Mouse (Mus musculus): ENCODE data around the gene Anxa8.
A peak's percentile ranks its signal among the peaks of the same experiment; 100 is the strongest.

The Anxa8 gene

DNA sequence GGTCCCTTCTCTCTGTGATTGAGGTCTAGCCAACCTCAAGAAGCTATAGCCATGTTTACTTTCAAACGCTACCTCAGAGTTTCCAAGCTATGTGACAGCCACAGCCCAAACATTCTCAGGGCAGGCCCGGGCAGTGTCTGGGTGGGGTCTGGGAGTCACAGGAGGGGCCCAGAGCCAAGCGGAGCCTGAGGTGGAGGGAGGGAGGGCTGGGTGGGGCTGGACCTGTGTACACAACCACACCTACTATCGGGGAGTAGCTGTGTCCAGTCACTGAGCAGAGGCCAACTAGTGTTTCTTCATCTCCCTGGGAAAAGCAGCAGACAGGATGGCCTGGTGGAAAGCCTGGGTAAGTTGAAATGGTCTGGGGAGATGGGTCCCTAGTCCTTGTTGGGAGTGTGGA lies at the start of gene Anxa8:
Gene Anxa8 (plus strand): TSS at position 251 of the 400 bp plus-strand sequence.
- DNase-seq (ENCODE audit: low spot score): no peak

DNA sequence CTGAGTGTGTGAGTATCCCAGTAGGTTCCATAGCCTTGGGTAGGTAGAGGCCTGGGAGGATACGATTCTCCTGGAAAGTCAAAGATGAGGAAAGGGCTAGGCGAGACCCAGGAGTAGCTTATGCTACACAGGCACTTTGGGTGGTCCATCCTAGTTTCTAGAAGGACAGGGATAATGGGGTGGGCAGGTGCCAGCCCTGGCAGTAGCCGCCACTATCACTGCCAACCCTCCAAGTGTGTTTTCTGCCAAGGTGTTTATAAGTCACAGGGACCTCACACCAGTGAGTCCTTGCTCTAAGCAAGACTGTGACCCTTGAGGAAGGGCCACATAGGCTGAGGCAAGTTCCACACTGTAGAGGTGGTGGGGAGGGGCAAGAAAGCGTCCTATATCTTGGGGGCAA lies 44.5 kb upstream of the Anxa8 start:
- DNase-seq (ENCODE audit: low spot score): no peak

GRCm38 (mm10) chr14:34043341-34043740 lies 42.4 kb upstream of the Anxa8 start:
- DNase-seq (ENCODE audit: low spot score): no peak

DNA sequence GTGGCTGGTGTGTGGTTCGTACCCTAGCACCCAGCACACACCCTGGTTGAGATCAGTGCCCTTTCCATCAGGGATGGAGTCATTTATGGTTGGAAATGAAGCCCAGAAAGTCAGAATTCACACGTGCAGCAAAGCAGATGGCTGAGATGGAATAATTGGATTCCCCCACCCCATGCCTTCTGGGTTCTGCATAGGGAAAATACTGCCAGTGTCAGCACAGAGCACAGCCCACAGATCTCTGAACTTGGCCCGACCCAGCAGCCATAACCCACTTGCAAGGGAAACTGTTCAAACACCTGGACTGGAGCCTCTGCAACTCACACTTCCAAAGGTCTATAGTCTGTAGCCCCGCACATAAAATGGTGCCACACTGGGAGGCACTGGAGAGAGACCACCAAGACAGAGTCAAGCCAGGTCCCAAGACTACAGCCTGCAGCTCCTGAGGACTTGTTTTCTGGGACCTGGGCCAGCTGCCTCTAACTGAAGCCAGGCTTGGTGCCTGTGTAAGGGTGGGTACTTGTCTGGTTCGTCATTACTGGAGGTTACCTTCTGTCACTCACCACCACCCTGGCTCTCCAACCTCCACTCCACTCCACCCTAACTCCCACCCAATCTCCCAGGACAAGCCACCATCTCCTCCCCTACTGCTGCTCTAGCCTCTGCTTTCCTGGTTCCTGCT lies 35.5 kb upstream of the Anxa8 start:
- DNase-seq (ENCODE audit: low spot score): no peak

GRCm38 (mm10) chr14:34052516-34052915 lies 33.3 kb upstream of the Anxa8 start, which contains the start of gene Antxrl:
Gene Antxrl (plus strand): TSS chr14:34052707.
- DNase-seq (ENCODE audit: low spot score): no peak

DNA sequence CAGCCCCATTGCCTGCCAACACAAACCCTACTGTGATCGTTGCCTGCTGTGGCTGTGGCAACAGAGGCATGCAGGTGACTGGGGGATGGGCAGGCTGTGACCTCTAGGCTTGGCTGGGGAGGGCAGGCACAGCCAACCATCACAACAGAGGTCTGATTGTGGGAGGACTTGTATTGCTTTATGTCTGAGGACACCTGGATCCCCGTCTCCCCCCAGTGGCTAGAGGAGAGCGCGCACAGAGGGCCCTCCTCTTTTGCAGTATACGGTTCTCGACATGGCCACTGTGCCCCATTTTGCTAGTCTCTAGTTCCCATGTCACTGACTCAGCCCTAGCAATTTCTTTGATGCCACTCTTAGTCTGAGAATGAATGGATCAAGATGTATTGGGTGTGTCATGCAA lies 14.1 kb upstream of the Anxa8 start:
- DNase-seq (ENCODE audit: low spot score): no peak

DNA sequence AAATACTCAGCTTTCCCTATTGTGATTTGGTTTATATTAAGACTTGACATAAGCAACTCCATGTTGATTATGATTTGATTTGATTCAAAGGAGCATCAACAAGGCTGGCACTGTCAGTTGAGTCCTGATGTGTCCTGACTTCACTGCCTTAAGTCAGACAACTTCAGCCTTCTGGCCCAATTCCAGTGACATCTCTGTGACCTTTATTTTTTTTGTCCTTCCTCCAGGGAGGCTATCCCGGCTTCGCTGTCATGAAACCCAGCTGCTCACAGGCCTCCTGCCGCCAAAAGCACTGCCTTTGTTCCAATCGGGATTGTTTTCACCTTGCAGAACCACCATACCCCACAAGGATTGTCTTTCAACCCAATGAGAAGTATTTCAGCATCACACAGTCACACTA lies 10.4 kb upstream of the Anxa8 start:
- no peak for DNase-seq (ENCODE audit: low spot score)

- DNase-seq (ENCODE audit: low spot score): no peak
Measured at GRCm38 (mm10) chr14:34077222-34077621, 8.6 kb upstream of the Anxa8 start.

- DNase-seq (ENCODE audit: low spot score): no peak
Measured at GRCm38 (mm10) chr14:34078293-34078692, 7.5 kb upstream of the Anxa8 start.

DNA sequence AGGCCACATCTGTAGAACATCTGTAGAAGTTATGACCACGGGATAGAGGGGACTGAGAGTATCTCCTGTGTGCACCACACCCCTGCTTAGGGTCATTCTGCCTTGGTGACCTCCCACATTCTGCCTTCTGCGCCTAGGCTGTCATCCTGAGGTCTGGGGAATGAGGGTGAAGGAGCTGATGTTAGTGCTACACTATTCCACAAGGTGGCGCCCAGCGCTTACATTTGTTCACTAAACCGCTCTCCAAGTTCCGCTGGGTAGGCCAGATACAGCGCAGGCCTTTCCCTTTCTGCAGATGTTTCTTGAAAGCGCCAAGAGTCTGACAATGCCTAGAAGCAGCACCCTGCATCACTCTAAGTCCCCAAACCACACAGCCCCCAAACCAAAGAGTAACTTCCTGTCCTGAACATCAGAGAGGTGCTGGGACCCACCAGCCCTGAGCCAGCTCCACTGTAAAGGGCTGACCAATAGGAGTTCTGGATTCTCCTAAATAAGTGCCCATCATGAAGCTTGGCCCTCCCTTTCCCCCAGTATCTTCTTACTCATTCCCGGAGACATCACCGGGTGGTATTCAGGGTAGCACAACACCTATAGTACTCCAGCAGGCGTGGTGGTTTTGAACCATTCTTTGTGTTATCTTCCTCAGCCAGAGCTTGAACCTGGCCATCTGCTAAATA lies 5.3 kb upstream of the Anxa8 start:
- DNase-seq (ENCODE audit: low spot score): peak; percentile 65

GRCm38 (mm10) chr14:34086806-34087205 lies 1.0 kb downstream of the Anxa8 start:
- no peak for DNase-seq (ENCODE audit: low spot score)

DNA sequence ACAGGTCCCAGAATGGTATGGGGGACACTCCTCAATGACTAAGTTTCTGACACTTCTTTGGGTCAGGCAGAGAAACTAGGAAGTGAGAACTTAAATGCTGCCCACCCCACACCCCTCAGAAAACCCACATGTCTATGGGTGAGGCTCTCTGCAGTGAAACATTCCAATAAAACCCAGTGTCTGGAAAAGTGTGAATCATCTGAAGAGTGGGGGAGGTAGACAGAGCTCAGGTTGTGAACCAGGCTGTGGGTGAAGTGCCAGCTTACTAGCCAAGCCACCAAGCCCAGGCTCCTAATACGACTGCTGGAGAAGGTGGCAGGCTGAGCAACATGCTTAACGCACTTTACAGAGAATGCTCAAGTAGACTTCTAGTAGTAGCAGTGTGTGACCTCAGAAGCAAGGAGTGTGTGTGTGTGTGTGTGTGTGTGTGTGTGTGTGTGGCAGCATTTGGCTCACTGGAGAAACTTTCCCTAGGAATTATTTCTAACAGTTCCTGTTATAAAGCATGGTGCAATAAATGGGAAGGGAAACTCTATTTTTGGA lies 2.1 kb downstream of the Anxa8 start:
- DNase-seq (ENCODE audit: low spot score): no peak

DNA sequence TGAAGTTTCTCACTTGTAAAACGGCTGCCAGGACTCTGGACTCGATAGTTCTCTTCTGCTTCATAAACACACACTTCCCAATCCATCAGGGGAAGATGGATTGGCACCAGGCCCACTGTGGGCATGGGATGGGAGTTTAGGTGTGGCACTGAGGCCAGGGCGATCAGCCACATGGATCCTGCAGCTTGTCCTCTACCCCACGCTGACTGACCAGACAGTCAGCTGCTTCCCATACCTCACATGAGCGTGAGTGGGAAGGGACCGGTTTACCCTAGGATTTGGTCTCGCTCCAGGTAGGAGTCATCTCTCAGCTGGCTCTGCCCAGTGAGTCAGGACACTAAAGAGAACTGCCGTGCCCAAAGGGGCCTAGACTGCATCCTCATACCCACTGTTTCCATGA lies 4.0 kb downstream of the Anxa8 start:
- no peak for DNase-seq (ENCODE audit: low spot score)

- no peak for DNase-seq (ENCODE audit: low spot score)
Measured at GRCm38 (mm10) chr14:34091475-34091874, 5.7 kb downstream of the Anxa8 start.

DNA sequence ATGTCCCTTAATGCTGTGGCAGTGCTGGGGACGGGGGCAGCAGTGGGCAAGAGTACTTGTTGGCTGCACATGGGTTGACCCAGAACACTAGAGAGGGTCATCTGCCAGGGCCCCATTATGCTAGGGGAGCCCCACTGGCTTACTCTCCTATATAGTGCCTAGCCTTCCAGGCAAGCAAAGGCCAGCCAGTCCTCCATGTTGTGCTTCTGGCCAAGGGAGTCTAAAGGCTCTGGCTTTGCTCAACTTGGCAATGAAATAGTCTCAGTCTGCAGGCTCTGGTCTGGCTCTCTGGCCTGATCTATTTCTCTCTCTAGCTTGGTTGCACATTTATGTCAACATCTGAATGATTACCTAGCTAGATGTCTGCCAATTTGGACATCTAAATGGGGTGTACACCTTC lies 7.1 kb downstream of the Anxa8 start:
- DNase-seq (ENCODE audit: low spot score): no peak

DNA sequence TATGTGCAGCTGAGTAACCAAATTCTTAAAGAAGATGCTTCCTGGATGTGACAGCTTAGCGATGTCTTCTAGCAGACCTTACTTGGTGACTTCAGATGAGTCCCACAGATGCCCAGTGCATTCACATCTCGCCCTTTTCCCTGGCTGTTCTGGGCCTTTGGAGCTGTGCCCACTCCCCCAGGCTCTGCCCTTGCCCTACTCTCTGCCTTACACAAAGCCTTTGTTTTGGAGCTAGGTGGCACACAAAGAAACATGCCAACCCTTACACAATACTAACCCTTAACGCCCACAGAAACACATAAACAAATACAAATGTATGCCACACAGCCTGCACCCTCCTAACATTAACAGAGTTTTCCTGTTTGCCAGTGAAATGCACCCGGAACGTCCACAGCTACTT lies 10.4 kb downstream of the Anxa8 start:
- no peak for DNase-seq (ENCODE audit: low spot score)

DNA sequence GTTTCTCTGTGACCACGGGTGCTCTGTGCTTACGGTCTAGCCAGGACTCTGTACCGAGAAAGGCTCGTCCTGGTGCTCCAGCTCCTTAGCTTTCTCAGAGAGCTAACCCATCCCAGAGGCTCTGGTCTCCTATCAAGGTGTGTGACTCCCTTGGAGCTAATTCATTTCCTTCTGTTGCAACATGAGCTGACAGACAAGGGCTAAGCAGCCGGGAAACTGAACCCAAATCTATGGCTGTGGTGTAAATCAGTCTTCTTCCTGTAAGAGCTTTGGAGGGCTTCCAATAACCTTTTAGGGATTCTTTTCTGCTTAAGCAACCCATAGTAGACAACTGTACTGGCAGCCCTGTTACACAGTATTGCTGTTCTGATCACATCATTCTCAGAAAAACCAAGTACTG lies 16.8 kb downstream of the Anxa8 start, which contains the start of gene A630023A22Rik:
Gene A630023A22Rik (minus strand): TSS at position 154 of the 400 bp plus-strand sequence.
- no peak for DNase-seq (ENCODE audit: low spot score)

GRCm38 (mm10) chr14:34103855-34104254 lies 18.1 kb downstream of the Anxa8 start:
- no peak for DNase-seq (ENCODE audit: low spot score)

- DNase-seq (ENCODE audit: low spot score): peak; percentile 69
Measured at GRCm38 (mm10) chr14:34104892-34105291, 19.1 kb downstream of the Anxa8 start.

DNA sequence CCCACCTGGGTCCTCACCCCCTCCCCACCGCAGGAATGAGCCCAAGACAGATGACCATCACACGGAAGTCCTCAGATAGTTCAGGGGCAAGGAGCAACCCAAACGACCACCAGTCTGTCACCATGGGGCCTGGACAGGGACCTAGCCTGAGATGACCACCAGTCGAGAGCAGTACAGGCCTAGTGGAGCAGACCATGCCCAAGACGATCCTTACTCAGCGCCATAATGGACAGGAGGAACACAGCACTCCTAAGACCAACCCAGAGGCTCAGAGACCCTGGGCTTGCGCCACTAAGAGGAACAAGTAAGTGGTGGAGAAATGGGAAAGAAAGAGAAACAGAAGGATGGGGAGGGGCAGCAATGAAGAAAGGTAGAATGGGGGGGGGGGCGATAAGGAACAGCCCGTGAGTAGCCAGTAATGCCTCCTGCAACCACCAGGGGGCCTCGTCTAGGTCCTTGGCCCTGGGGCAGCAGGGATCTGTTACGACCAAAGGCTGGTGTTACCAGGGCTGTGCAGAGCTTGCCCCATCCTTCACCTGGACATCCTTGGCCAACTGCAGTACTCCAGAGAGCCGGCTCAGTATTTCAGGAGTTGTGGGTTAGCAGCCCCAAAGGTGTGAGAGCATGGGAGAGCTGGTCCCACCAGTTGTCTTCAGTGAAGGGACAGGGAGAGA lies 20.7 kb downstream of the Anxa8 start:
- DNase-seq (ENCODE audit: low spot score): peak; percentile 44

- no peak for DNase-seq (ENCODE audit: low spot score)
Measured at GRCm38 (mm10) chr14:34107594-34107993, 21.8 kb downstream of the Anxa8 start.

- no peak for DNase-seq (ENCODE audit: low spot score)
Measured at GRCm38 (mm10) chr14:34114311-34114710, 28.5 kb downstream of the Anxa8 start.
